Mouse (Mus musculus) embryo, embryonic 10 days (tissue): Measurements from ENCODE around the gene Meox1.

Experiments used
- DNase-seq: peaks from one replicate; pipeline ENCODE4 v3.0.0-alpha.2; 2015; ENCODE audit warnings: low spot score

Meox1 gene

DNA sequence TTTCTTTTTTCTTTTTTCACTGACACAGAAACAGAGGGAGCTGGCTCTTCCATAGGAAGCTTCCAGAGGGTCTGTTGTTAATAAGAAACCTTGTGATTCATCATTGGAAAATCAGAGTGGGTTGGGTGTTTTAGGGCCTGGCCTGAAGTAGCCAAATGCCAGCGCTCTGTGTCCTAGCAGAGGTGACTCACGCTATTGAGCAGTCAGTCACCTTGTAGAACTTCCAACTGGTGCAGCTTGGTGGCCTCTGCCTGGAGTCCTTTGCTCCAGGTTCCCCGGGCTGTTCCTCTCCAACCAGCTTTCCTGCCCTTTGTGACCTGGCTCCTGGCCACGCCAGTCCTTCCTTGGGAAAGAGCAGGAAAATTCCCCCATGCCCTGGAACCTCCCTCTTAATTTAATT is 44.9 kb downstream of the Meox1 start:
- no peak for DNase-seq

DNA sequence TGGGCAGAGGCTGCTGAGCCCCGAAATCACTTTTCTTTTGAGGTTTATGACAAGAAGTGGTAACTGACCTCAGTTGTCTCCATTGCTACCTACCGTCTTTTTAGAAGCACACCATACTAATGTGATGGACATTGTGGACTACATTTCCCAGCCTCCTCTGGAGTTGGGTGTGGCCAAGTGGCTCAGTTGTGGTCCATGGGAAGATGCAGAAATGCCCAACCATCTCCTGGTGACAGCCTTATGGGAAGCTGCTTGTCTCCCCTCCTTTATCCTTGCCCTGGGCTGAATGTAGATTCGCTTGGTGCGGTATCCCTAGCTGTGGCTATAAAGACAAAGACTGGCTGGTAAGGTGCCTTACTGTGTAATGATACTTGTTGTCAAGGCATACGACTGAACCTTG is 46.7 kb downstream of the Meox1 start:
- DNase-seq = no peak

DNA sequence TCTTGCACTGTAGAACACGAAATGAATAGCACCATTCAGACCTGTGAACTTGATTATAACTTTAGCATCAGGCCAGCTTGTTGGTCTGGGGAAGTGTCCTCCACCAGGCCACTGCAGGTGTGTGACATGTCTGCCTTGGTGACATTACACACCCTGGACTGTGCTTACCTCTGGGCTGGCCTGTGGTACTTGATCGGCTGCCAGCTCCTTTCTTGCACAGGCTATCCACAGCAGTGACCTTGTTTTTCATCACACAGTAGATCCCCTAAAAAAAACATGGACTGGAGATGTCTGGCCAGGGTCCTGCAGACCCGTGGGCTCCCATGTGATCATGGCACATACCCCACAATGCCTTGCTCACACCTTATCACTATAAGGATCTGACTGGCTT is 51.4 kb downstream of the Meox1 start:
- no peak for DNase-seq

- no peak for DNase-seq
These were observed 52.0 kb downstream of the Meox1 start for GRCm38 (mm10) chr11:101841998-101842772.

DNA sequence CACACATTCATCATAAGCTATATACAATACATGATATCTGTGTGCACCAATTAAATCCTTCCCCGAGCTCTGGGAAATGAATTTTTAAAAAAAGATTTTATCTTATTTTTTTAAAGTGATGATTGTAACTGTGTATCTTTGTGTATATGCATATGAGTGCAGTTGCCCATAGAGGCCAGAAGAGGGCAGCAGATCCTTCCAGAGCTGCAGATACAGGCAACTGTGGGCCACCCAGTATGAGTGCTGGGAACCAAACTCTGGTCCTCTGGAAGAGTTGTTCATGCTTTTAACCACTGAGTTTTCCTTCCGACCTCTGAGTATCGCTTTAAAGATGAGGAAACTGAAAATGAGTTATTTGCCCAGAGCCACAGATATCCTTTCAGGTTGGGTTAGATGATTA is 53.8 kb downstream of the Meox1 start:
- no peak for DNase-seq

- DNase-seq = no peak
These were observed 54.7 kb downstream of the Meox1 start for GRCm38 (mm10) chr11:101839426-101839825.

DNA sequence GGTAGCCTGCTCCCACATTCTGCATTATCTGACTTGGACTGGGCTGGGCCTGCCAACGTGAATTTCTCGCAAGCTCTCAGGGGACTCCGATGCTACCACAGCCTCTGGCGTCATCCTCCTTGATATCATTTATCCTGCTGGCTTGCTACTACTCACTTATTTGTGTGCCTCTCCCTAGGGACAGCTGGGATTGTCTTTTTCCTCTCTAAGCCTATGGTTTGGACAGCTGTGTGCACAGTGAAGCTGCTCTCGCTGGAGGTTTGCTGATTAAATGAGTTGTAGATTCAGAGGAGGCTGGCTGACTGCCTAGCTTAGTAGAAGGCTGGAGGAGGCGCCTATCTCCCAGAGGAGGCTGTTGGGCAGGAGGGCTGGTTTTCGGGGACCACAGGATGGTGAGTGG is 62.2 kb downstream of the Meox1 start:
- DNase-seq = no peak

DNA sequence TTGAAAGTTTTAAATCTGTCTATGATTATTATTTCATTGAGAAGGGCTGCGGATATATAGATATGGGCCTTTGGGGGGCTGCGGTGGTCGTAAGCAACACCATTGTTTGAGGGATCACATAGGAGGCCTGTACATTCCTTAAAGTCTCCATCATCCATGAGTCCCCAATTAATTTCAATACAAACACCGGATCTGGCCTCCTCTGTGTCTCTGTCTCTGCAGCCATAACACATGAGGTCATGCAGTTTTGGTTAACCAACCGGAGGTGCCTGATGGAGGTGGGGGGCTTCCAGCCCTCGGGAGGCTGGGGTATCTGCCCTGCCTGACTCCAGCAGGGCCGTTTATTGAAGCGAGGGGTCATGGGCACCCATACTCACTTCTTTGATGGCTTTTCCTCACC is 63.6 kb downstream of the Meox1 start:
- DNase-seq = no peak

DNA sequence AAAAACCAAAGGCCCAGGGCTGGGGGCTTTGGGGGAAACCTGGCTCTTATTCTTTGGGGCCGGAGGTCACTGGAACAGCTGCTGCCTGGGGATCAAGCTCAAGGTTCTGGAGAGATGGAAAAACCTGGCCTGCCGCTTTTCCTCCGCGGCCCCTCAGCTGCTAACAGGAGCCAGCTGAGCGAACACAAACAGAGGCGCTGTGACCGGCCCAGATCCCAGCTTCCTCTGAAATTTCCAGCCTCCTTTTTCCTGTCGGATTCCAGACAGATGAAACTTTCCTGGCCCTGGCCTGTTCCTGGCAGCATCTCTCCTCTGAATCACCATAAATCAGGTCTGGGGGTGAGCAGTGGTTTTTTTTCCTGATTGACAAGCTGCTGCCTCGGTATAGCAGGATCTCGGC is 64.1 kb downstream of the Meox1 start:
- DNase-seq = peak; percentile 74

DNA sequence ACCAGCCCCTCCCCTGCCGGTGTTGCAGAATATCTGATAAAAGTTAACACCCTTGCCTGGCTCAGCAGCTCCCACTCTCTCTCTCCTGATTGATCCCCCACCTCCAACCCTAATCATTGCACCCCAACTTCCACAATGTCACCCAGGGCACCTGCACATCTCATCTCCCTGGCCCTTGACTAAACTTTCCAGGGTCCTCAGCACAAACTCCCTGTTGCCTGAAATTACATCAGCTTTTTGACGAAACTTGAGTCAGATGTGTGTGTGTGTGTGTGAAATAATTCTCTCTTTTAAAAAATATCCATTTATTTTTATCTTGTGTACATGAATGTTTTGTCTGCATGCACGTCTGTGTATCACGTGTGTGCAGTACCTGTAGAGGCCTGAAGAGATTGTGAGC is 65.5 kb downstream of the Meox1 start:
- no peak for DNase-seq
